Mouse (Mus musculus) heart, postnatal 0 days (tissue): Measurements from ENCODE around the gene Nos3.

ENCODE experiments used
- CTCF ChIP-seq: IDR thresholded peaks from 2 replicates; pipeline ENCODE4 v1.5.1; 2016; ENCODE audit warnings: antibody characterized with exemption, control low read depth, low read depth
- EP300 ChIP-seq: IDR thresholded peaks from 2 replicates; pipeline ENCODE4 v1.6.1; 2016; ENCODE audit warnings: antibody characterized with exemption, low read depth

DNA sequence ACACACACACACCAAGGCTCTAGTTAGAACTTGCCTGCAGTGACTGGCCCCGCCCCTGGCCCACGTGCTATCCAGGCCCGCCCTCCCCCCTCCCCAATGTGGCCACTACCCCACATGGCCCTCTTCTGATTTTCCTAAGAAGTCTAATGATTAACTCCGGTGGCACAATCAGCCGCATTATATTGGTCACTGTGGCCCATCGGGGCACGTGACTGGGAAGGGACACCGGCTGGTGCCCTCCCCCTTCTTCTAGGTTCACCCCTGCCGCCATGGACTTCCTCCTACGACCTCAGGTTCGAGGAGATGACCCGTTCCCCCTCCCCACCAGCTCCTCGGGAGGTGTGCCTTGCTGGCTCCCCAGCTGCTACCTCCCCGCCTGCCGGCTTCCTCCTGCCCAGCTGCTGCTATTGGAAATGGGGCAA lies 63.4 kb downstream of the Nos3 start:
- TF ChIP-seq EP300 (no peak), CTCF (no peak)
